Mouse (Mus musculus): ENCODE results near the gene Sh3bp5l. TPM values are rescaled to one million over a fixed set of nuclear protein-coding genes. Genes with fewer than 3 reads are reported as not detected.
"Not testable (repeated sequence)": the region's sequence is repeated elsewhere in the genome, so short reads cannot be mapped to it uniquely, and the experiment has no call there.

Sh3bp5l gene
- polyA plus RNA-seq, 1 experiment = 64.5 TPM

DNA sequence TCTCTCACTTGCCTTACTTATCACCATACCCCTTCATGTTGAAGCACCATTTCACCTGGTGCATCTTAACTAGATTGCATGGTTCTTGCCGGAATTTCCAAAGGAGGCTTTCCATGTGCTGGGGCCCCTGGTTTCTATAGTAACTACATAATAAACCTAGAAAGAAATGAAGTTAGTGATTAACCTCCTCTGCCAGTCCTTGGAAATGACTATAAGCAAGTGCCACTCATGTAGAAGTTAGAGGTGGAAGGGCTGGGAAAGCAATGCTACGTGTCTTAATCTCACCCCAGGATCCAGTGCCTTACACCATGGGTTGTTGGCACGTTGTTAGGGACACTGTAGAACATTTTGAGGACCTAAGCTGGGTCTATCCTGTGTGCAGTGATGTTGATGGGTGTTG, 33.9 kb downstream of the Sh3bp5l start:
- no peak for TF ChIP-seq CTCF (IDR thresholded peaks at IDR 0.05; ENCODE audit: borderline replicate concordance, insufficient read depth, low read depth, low read length)
- TF ChIP-seq POLR2A (IDR thresholded peaks at IDR 0.05; ENCODE audit: borderline replicate concordance, insufficient read depth, low read length) = no peak
- 50% methylated on average over 3 of the region's 3 CpGs for whole genome bisulfite sequencing
- no peak for DNase-seq
- Histone ChIP-seq H3K27me3 (ENCODE audit: control insufficient read depth, insufficient read depth, low read length) (no peaks in the 10 kb centered on the region), H3K4me3 (replicated peaks; ENCODE audit: insufficient read depth, low read depth, low read length) (no peak overlapping the region), H3K4me1 (ENCODE audit: control insufficient read depth, insufficient read depth, low read length) (no peaks in the 10 kb centered on the region), H3K27ac (ENCODE audit: insufficient read depth, low read length) (no peak overlapping the region)

DNA sequence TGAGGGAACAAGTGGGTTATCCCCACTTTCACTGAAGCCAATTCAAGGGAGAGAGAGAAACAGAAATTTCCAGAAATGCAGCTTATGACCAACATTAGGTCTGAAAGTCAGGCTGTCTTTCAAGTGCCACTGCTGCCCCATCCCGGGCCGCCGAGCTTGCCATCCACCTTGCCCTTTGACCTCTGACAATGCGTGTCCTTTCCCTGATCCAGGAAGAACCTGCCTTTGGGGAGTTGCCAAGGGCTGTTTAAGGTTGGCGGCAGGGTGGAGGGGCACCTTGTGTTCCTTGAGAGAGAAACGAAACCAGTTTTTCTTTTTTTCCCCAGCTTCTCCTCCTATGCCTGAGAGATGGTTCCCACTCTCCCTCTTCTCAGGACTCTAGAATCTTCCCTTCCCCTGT, 35.7 kb downstream of the Sh3bp5l start:
- H3K4me3 ChIP-seq (replicated peaks; ENCODE audit: insufficient read depth, low read depth, low read length); H3K27ac ChIP-seq (ENCODE audit: insufficient read depth, low read length); DNase-seq; H3K27me3 ChIP-seq (ENCODE audit: control insufficient read depth, insufficient read depth, low read length); H3K4me1 ChIP-seq (ENCODE audit: control insufficient read depth, insufficient read depth, low read length): not testable (repeated sequence)
- no CpG with 5 or more reads among the region's 6 CpGs for WGBS

DNA sequence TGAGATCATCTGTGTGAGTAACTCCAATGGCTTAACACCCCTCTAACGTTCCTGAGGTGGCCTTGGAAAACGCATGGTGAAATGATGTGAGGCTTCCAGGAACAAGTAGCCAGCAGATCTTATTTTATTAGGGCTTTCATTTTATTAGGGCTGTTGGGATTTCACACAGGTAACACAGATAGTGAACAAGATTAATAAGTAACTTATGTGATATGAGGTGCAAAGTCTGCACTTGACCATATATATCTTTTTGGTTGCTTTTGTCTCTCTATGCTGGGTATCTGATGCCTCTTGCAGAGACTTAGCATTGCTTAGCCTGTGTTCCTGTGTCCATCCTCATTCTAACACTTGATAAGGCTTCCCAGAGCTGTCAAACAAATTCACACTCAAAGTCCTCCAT, 46.7 kb downstream of the Sh3bp5l start:
- no peak for DNase-seq
- no peak overlapping the region for H3K27ac ChIP-seq (ENCODE audit: insufficient read depth, low read length)
- WGBS = 86% methylated on average over 2 of the region's 2 CpGs
- no peak for TF ChIP-seq CTCF (IDR thresholded peaks at IDR 0.05; ENCODE audit: borderline replicate concordance, insufficient read depth, low read depth, low read length)
- no peak for TF ChIP-seq POLR2A (IDR thresholded peaks at IDR 0.05; ENCODE audit: borderline replicate concordance, insufficient read depth, low read length)
- no peaks in the 10 kb centered on the region for H3K27me3 ChIP-seq (ENCODE audit: control insufficient read depth, insufficient read depth, low read length)
- no peak overlapping the region for H3K4me3 ChIP-seq (replicated peaks; ENCODE audit: insufficient read depth, low read depth, low read length)
- no peaks in the 10 kb centered on the region for H3K4me1 ChIP-seq (ENCODE audit: control insufficient read depth, insufficient read depth, low read length)

DNA sequence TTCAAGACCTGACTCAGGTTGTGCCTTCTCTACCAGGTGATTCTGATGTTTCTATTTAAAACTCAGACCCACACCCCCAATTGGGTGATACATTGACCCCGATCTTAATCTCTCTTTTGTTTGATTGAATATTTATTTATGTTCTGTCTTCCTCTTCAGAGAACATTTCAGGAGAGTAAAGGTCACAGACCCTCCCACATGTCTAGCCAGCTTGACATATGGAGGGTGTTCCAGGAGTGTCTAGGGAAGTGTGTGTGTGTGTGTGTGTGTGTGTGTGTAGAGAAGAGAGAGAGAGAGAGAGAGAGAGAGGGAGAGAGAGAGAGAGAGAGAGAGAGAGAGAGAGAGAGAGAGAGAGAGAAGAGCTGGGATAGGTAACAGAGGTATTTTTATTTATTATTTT, 47.2 kb downstream of the Sh3bp5l start:
- no peak for DNase-seq
- no peaks in the 10 kb centered on the region for H3K27me3 ChIP-seq (ENCODE audit: control insufficient read depth, insufficient read depth, low read length)
- H3K4me1 ChIP-seq (ENCODE audit: control insufficient read depth, insufficient read depth, low read length) = no peaks in the 10 kb centered on the region
- H3K27ac ChIP-seq (ENCODE audit: insufficient read depth, low read length) = no peak overlapping the region
- H3K4me3 ChIP-seq (replicated peaks; ENCODE audit: insufficient read depth, low read depth, low read length) = no peak overlapping the region
- no peak for TF ChIP-seq CTCF (IDR thresholded peaks at IDR 0.05; ENCODE audit: borderline replicate concordance, insufficient read depth, low read depth, low read length)
- no peak for TF ChIP-seq POLR2A (IDR thresholded peaks at IDR 0.05; ENCODE audit: borderline replicate concordance, insufficient read depth, low read length)
- WGBS = 80% methylated on average over 1 of the region's 1 CpGs

DNA sequence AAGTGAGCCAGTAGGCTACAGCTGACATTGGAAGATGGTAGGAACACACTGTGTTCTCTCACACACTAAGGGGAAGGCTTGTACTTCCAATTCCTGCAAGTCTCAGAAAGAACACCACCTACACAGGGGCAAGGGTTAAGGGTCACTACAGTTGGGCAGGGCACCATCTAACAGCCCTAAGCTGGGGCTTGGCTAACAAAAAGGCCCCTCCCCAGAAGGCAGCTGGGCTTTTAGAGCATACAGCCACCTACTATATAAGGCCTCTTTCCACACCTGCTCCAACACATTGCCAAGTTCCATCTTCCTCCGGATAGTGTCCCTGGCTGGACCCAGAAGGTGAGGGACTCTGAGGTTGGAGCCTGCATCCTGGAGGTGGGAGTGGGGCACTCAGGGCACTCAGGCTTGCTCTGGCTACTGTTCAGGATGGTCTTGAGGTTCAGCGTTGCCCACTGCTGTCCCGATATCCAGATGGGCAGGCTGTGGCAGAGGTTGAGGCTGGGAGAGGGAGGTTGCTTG, 48.3 kb downstream of the Sh3bp5l start, which contains the start of gene Lypd8:
Gene Lypd8 (plus strand): TSS at position 281 of the 516 bp plus-strand sequence.
- DNase-seq = no peak
- Histone ChIP-seq H3K27ac (ENCODE audit: insufficient read depth, low read length) (no peak within 1 kb of the TSS), H3K4me3 (replicated peaks; ENCODE audit: insufficient read depth, low read depth, low read length) (no peak within 1 kb of the TSS), H3K4me1 (ENCODE audit: control insufficient read depth, insufficient read depth, low read length) (no peaks in the 10 kb centered on the region), H3K27me3 (ENCODE audit: control insufficient read depth, insufficient read depth, low read length) (no peaks in the 10 kb centered on the region)
- WGBS = 81% methylated on average over 3 of the region's 3 CpGs
- no peak for TF ChIP-seq POLR2A (IDR thresholded peaks at IDR 0.05; ENCODE audit: borderline replicate concordance, insufficient read depth, low read length)
- TF ChIP-seq CTCF (IDR thresholded peaks at IDR 0.05; ENCODE audit: borderline replicate concordance, insufficient read depth, low read depth, low read length) = no peak

DNA sequence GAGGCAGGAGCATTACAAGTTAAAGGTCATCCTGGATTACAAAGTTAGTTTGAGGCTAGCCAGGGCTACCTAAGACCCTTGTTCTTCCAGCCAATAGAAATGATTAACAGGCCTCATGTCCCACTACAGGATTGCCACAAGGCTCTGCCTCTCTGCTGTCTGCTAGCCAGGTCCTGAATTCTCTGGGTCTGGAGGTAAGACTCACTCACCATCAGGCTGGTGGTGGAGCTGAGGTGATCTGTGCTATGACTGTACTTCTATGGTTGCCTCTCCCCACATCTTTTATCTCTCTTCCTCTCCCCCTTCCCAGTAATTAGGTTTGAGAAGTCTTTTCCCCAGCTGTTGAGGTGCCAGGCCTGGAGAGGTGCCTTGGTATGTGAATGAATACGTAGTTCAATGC, 49.0 kb downstream of the Sh3bp5l start:
- H3K27me3 ChIP-seq (ENCODE audit: control insufficient read depth, insufficient read depth, low read length) = no peaks in the 10 kb centered on the region
- DNase-seq = no peak
- 97% methylated on average over 1 of the region's 1 CpGs for WGBS
- H3K4me1 ChIP-seq (ENCODE audit: control insufficient read depth, insufficient read depth, low read length) = no peaks in the 10 kb centered on the region
- no peak overlapping the region for H3K27ac ChIP-seq (ENCODE audit: insufficient read depth, low read length)
- TF ChIP-seq CTCF (IDR thresholded peaks at IDR 0.05; ENCODE audit: borderline replicate concordance, insufficient read depth, low read depth, low read length) (no peak), POLR2A (IDR thresholded peaks at IDR 0.05; ENCODE audit: borderline replicate concordance, insufficient read depth, low read length) (no peak)
- H3K4me3 ChIP-seq (replicated peaks; ENCODE audit: insufficient read depth, low read depth, low read length) = no peak overlapping the region

DNA sequence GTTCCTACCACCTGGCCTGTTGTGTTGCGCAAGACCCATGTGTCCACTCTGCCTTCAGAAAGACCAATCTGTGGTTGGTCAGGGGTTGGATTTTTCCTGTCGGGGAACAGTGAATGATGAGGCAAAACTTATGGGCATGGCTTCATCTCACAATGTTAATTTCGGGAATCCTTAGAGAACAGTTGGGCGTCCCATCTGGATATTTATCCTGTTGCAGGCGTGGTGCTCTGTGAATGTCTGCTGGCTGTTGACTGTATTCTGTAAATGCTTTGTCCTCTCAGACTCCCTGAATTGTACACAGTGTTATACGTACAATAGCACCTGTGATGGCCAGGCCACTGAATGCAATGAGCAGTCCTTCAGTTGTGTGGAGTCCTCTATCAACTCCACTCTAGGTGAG, 51.9 kb downstream of the Sh3bp5l start:
- Histone ChIP-seq H3K27me3 (ENCODE audit: control insufficient read depth, insufficient read depth, low read length) (no peaks in the 10 kb centered on the region), H3K4me1 (ENCODE audit: control insufficient read depth, insufficient read depth, low read length) (no peaks in the 10 kb centered on the region), H3K4me3 (replicated peaks; ENCODE audit: insufficient read depth, low read depth, low read length) (no peak overlapping the region), H3K27ac (ENCODE audit: insufficient read depth, low read length) (no peak overlapping the region)
- TF ChIP-seq CTCF (IDR thresholded peaks at IDR 0.05; ENCODE audit: borderline replicate concordance, insufficient read depth, low read depth, low read length) (no peak), POLR2A (IDR thresholded peaks at IDR 0.05; ENCODE audit: borderline replicate concordance, insufficient read depth, low read length) (no peak)
- no peak for DNase-seq
- 83% methylated on average over 6 of the region's 6 CpGs for WGBS

Other genes with a start within 250 kb of the Sh3bp5l start
- not detected in 2 replicates for gene Gm12248, start 237.6 kb upstream of the Sh3bp5l start, polyA plus RNA-seq (2012; rRNA removed)
- gene Cnot8, start 226.6 kb upstream of the Sh3bp5l start, polyA plus RNA-seq (2012; rRNA removed) = 80.3 and 82.8 TPM in 2 replicates
- 8.7 and 9.1 TPM in 2 replicates for gene Gemin5, start 162.2 kb upstream of the Sh3bp5l start, polyA plus RNA-seq (2012; rRNA removed)
- 62.0 and 66.5 TPM in 2 replicates for gene Mrpl22, start 159.1 kb upstream of the Sh3bp5l start, polyA plus RNA-seq (2012; rRNA removed)
- gene Igtp, start 131.2 kb upstream of the Sh3bp5l start, polyA plus RNA-seq (2012; rRNA removed) = 3.3 and 4.9 TPM in 2 replicates
- 3.2 and 3.4 TPM in 2 replicates for gene Irgm2, start 131.1 kb upstream of the Sh3bp5l start, polyA plus RNA-seq (2012; rRNA removed)
- gene 4930438A08Rik, start 55.9 kb upstream of the Sh3bp5l start, polyA plus RNA-seq (2012; rRNA removed) = 0.06 TPM in 1 of 2 replicates, not detected in the other
- 74.5 and 81.1 TPM in 2 replicates for gene Zfp692, start 23.7 kb upstream of the Sh3bp5l start, polyA plus RNA-seq (2012; rRNA removed)
- gene Zfp672, start 385 bp upstream of the Sh3bp5l start, polyA plus RNA-seq (2012; rRNA removed) = 45.5 and 45.9 TPM in 2 replicates
- 0.08 and 0.10 TPM in 2 replicates for gene Lypd8, start 48.3 kb downstream of the Sh3bp5l start, polyA plus RNA-seq (2012; rRNA removed)
- not detected in 2 replicates for gene 1810065E05Rik, start 90.4 kb downstream of the Sh3bp5l start, polyA plus RNA-seq (2012; rRNA removed)
- not detected in 2 replicates for gene Gm12253, start 101.8 kb downstream of the Sh3bp5l start, polyA plus RNA-seq (2012; rRNA removed)
- not detected in 2 replicates for gene Lypd9, start 122.2 kb downstream of the Sh3bp5l start, polyA plus RNA-seq (2012; rRNA removed)
- gene Olfr30, start 131.5 kb downstream of the Sh3bp5l start, polyA plus RNA-seq (2012; rRNA removed) = not detected in 2 replicates
- not detected in 2 replicates for gene Olfr332, start 161.8 kb downstream of the Sh3bp5l start, polyA plus RNA-seq (2012; rRNA removed)
- gene Olfr331, start 171.8 kb downstream of the Sh3bp5l start, polyA plus RNA-seq (2012; rRNA removed) = not detected in 2 replicates
- gene Olfr330, start 204.1 kb downstream of the Sh3bp5l start, polyA plus RNA-seq (2012; rRNA removed) = not detected in 2 replicates
- not detected in 2 replicates for gene Olfr329-ps, start 215.7 kb downstream of the Sh3bp5l start, polyA plus RNA-seq (2012; rRNA removed)
- gene Olfr328, start 224.9 kb downstream of the Sh3bp5l start, polyA plus RNA-seq (2012; rRNA removed) = 0.07 and 0.11 TPM in 2 replicates
- gene Olfr224, start 239.8 kb downstream of the Sh3bp5l start, polyA plus RNA-seq (2012; rRNA removed) = 0.08 TPM in 1 of 2 replicates, not detected in the other
- gene Olfr325, start 247.0 kb downstream of the Sh3bp5l start, polyA plus RNA-seq (2012; rRNA removed) = not detected in 2 replicates

Measured in cerebellum, adult 2 months (tissue).